Mouse (Mus musculus): ENCODE measurements around the gene Efna5. TPM values are rescaled to one million over a fixed set of nuclear protein-coding genes. Genes with fewer than 3 reads are reported as not detected.

Efna5 gene
- total and polyA plus RNA-seq, 3 experiments = 0.04 to 0.23 TPM; not detected in 1

DNA sequence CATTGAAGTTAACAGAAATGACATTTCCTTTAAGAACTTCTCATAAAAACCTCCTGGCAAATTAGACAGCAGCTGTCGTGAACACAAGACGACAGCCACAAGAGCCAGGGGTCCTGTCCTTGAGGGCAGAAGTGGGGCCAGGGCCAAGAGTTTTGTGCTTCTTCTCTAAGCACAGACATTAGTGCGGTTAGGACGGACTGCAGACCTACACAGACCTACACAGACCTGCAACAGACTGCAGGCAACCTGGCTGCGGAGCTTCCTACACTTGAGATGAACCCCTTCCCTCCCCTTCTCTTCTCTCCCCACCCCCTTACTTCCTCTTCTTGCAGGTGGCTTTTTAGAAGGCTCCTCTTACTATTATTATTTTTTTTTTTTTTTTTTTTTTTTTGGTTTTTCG lies 100.0 kb downstream of the Efna5 start:
- in situ Hi-C loops (cut with MboI; ENCODE audit: low pct_ligation_motif_present, low pct_unique_long_range_greater_than_20kb, low sequenced_read_pairs) = no loop called here

DNA sequence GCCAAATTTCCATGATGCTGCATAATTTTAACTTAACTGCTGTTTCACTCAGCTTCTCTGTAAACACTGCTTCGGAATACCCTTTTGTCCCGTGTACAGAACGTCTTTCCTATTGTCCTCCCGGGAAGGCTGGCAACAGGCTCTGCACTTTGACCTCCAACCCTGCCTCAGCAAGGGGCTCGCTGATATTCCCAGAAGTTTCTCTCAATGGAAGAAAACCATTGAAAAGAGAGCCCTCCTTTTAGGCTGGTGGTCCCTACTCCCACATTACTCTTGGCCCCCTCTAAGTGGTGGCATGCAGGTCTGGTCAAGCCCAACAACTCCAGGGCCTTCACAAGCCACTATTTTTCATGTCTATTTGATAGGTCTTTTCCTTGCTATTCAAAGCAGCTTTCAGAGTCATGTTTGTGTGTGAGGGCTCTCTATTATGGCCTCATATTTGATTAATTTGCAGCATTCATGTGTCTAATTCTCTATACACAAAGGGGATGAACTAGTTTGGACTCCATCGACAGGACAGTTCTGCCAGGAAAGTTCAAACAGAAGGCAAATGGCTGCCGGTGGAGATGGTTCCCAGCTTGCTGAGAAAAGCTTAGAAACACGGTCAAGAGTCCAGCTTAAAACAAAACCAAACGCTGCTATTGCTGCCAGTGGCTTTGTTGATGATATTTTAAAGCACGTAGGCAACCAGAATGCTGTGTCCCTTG lies 103.1 kb downstream of the Efna5 start:
- Histone ChIP-seq H3K9ac (ENCODE audit: insufficient read depth, low read depth) (no peak overlapping the region), H3K4me1 (ENCODE audit: control insufficient read depth in 1 of 2, insufficient read depth in 2 of 2) (peaks cover 3 to 10% of the 10 kb centered on the region in 2 experiments; a peak in 2 of 4 replicates), H3K79me2 (replicated peaks; ENCODE audit: control insufficient read depth, extremely low read depth, insufficient read depth, poor library complexity, severe bottlenecking) (no peaks in the 10 kb centered on the region), H3K9me3 (replicated peaks; ENCODE audit: low read length) (no peaks in the 10 kb centered on the region), H3K36me3 (replicated peaks in 1 of 2; ENCODE audit: control insufficient read depth in 1 of 2, insufficient read depth in 1 of 2, low read length in 1 of 2) (no peaks in the 10 kb centered on the region), H3K27ac (ENCODE audit: insufficient read depth, low read depth) (no peak overlapping the region), H3K4me3 (replicated peaks in 1 of 3; ENCODE audit: low read depth in 2 of 3, low read length in 2 of 3, poor library complexity in 1 of 3) (no peak overlapping the region), H3K27me3 (replicated peaks) (no peaks in the 10 kb centered on the region), H3K4me2 (ENCODE audit: insufficient read depth, low read depth, poor library complexity, severe bottlenecking) (no peak overlapping the region)
- dilution Hi-C loops (cut with MboI; ENCODE audit: extremely low pct_ligation_motif_present, extremely low pct_unique_long_range_greater_than_20kb, low sequenced_read_pairs) = no loop called here
- no peak for DNase-seq (ENCODE audit: extremely low read depth)
- TF ChIP-seq KAT2A (IDR thresholded peaks at IDR 0.05; ENCODE audit: insufficient replicate concordance, low read length) = no peak
- no peak for TF ChIP-seq E2F4 (IDR thresholded peaks at IDR 0.05; ENCODE audit: insufficient replicate concordance, low read depth, low read length)
- TF ChIP-seq ZNF384 (IDR thresholded peaks at IDR 0.05; ENCODE audit: low read depth, low read length) = no peak
- TF ChIP-seq SMC3 (IDR thresholded peaks at IDR 0.05; ENCODE audit: low read depth, low read length) = no peak
- no peak for TF ChIP-seq TBP (conservative IDR thresholded peaks at IDR 0.05; ENCODE audit: low read depth, low read length)
- no peak for TF ChIP-seq MXI1 (IDR thresholded peaks at IDR 0.05; ENCODE audit: low read depth, low read length)
- no peak for TF ChIP-seq BHLHE40 (IDR thresholded peaks at IDR 0.05; ENCODE audit: low read depth, low read length)
- TF ChIP-seq ZC3H11A (IDR thresholded peaks at IDR 0.05; ENCODE audit: low read depth, low read length) = no peak
- no peak for TF ChIP-seq HCFC1 (IDR thresholded peaks at IDR 0.05; ENCODE audit: low read depth, low read length)
- TF ChIP-seq POLR2AphosphoS2 (IDR thresholded peaks at IDR 0.05; ENCODE audit: low read depth, low read length) = no peak
- TF ChIP-seq UBTF (IDR thresholded peaks at IDR 0.05; ENCODE audit: low read depth, low read length) = no peak
- TF ChIP-seq NELFE (IDR thresholded peaks at IDR 0.05; ENCODE audit: low read depth, low read length) = no peak
- no peak for TF ChIP-seq SIN3A (IDR thresholded peaks at IDR 0.05; ENCODE audit: low read length)
- TF ChIP-seq MAZ (IDR thresholded peaks at IDR 0.05; ENCODE audit: low read depth, low read length) = no peak
- no peak for TF ChIP-seq JUND (conservative IDR thresholded peaks at IDR 0.05; ENCODE audit: low read depth, low read length)
- no peak for TF ChIP-seq ZMIZ1 (IDR thresholded peaks at IDR 0.05; ENCODE audit: low read depth, low read length)
- TF ChIP-seq RCOR1 (conservative IDR thresholded peaks at IDR 0.05; ENCODE audit: low read depth, low read length) = no peak
- no peak for TF ChIP-seq MAFK (IDR thresholded peaks at IDR 0.05; ENCODE audit: insufficient replicate concordance, low read length)
- no peak for TF ChIP-seq EP300 (IDR thresholded peaks at IDR 0.05; ENCODE audit: low read length)
- TF ChIP-seq CTCF (conservative IDR thresholded peaks at IDR 0.05 in 1 of 2, IDR thresholded peaks at IDR 0.05 in 1 of 2; ENCODE audit: low read depth in 2 of 2, low read length in 2 of 2) = no peak
- in situ Hi-C loops (cut with MboI; ENCODE audit: low pct_ligation_motif_present, low pct_unique_long_range_greater_than_20kb, low sequenced_read_pairs) = no loop called here

More for the DNA sequence above, 100.0 kb downstream of the Efna5 start:
- dilution Hi-C loops (cut with MboI; ENCODE audit: extremely low pct_ligation_motif_present, extremely low pct_unique_long_range_greater_than_20kb, low sequenced_read_pairs) = no loop called here
- no peaks in the 10 kb centered on the region for H3K36me3 ChIP-seq (replicated peaks in 1 of 2; ENCODE audit: control insufficient read depth in 1 of 2, insufficient read depth in 1 of 2, low read length in 1 of 2)
- no peak overlapping the region for H3K9ac ChIP-seq (ENCODE audit: insufficient read depth, low read depth)
- H3K79me2 ChIP-seq (replicated peaks; ENCODE audit: control insufficient read depth, extremely low read depth, insufficient read depth, poor library complexity, severe bottlenecking) = no peaks in the 10 kb centered on the region
- no peak overlapping the region for H3K4me2 ChIP-seq (ENCODE audit: insufficient read depth, low read depth, poor library complexity, severe bottlenecking)
- H3K9me3 ChIP-seq (replicated peaks; ENCODE audit: low read length) = no peaks in the 10 kb centered on the region
- no peak overlapping the region for H3K4me3 ChIP-seq (replicated peaks in 1 of 3; ENCODE audit: low read depth in 2 of 3, low read length in 2 of 3, poor library complexity in 1 of 3)
- TF ChIP-seq BHLHE40 (IDR thresholded peaks at IDR 0.05; ENCODE audit: low read depth, low read length) (no peak), UBTF (IDR thresholded peaks at IDR 0.05; ENCODE audit: low read depth, low read length) (no peak), JUND (conservative IDR thresholded peaks at IDR 0.05; ENCODE audit: low read depth, low read length) (no peak), GABPA (IDR thresholded peaks at IDR 0.05; ENCODE audit: insufficient replicate concordance, low read depth, low read length) (no peak), TCF12 (IDR thresholded peaks at IDR 0.05; ENCODE audit: low read depth, low read length) (no peak), CHD2 (IDR thresholded peaks at IDR 0.05; ENCODE audit: low read length) (no peak), CHD1 (IDR thresholded peaks at IDR 0.05; ENCODE audit: low read depth, low read length) (no peak), HCFC1 (IDR thresholded peaks at IDR 0.05; ENCODE audit: low read depth, low read length) (no peak), MAZ (IDR thresholded peaks at IDR 0.05; ENCODE audit: low read depth, low read length) (no peak), NELFE (IDR thresholded peaks at IDR 0.05; ENCODE audit: low read depth, low read length) (no peak), MXI1 (IDR thresholded peaks at IDR 0.05; ENCODE audit: low read depth, low read length) (no peak), POLR2AphosphoS2 (IDR thresholded peaks at IDR 0.05; ENCODE audit: low read depth, low read length) (no peak), ETS1 (conservative IDR thresholded peaks at IDR 0.05; ENCODE audit: low read depth, low read length) (no peak), EP300 (IDR thresholded peaks at IDR 0.05; ENCODE audit: low read length) (no peak), E2F4 (IDR thresholded peaks at IDR 0.05; ENCODE audit: insufficient replicate concordance, low read depth, low read length) (no peak), MEF2A (IDR thresholded peaks at IDR 0.05; ENCODE audit: borderline replicate concordance, low read depth, low read length) (no peak), SMC3 (IDR thresholded peaks at IDR 0.05; ENCODE audit: low read depth, low read length) (no peak), RAD21 (IDR thresholded peaks at IDR 0.05; ENCODE audit: low read depth, low read length) (no peak), CTCF (conservative IDR thresholded peaks at IDR 0.05 in 1 of 2, IDR thresholded peaks at IDR 0.05 in 1 of 2; ENCODE audit: low read depth in 2 of 2, low read length in 2 of 2) (no peak), NRF1 (IDR thresholded peaks at IDR 0.05; ENCODE audit: low read depth, low read length) (no peak)
- peak; percentile 9 for DNase-seq (ENCODE audit: extremely low read depth)
- no peak overlapping the region for H3K27ac ChIP-seq (ENCODE audit: insufficient read depth, low read depth)
- H3K4me1 ChIP-seq (ENCODE audit: control insufficient read depth in 1 of 2, insufficient read depth in 2 of 2) = peaks cover 3 to 18% of the 10 kb centered on the region in 2 experiments; a peak in 3 of 4 replicates
- no peaks in the 10 kb centered on the region for H3K27me3 ChIP-seq (replicated peaks)

All from CH12.LX (cell line).